Mouse (Mus musculus) midbrain, embryonic 13.5 days (tissue): ENCODE results near the gene Uqcr11. TPM values are rescaled to one million over a fixed set of nuclear protein-coding genes. Genes with fewer than 3 reads are reported as not detected.

ENCODE experiments used
- ATAC-seq: fragments of 200-750 bp; cut with Nextera tagmentation; 2 replicates; pipeline ENCODE4 v1.8.0; 2017; ENCODE audit warnings: mild to moderate bottlenecking, moderate TSS enrichment, moderate library complexity
- H3K27ac ChIP-seq: fragments of 300-500 bp; sonication (generic); 2 replicates; pipeline ENCODE4 v1.5.1; 2015; ENCODE audit warnings: inconsistent platforms, mild to moderate bottlenecking, moderate library complexity
- H3K27me3 ChIP-seq: fragments of 300-500 bp; sonication (generic); 2 replicates; pipeline ENCODE4 v1.6.1; 2015; ENCODE audit warnings: mild to moderate bottlenecking, inconsistent platforms
- H3K36me3 ChIP-seq: fragments of 300-500 bp; sonication (generic); 2 replicates; pipeline ENCODE4 v1.6.1; 2015; ENCODE audit warnings: mild to moderate bottlenecking, inconsistent platforms
- H3K4me1 ChIP-seq: fragments of 300-500 bp; sonication (generic); replicated peaks from 2 replicates; pipeline ENCODE4 v1.6.1; 2015; ENCODE audit warnings: inconsistent platforms
- H3K4me2 ChIP-seq: fragments of 300-500 bp; sonication (generic); replicated peaks from 2 replicates; pipeline ENCODE4 v1.6.1; 2015; ENCODE audit warnings: moderate library complexity, mild to moderate bottlenecking, inconsistent platforms
- H3K4me3 ChIP-seq: fragments of 300-500 bp; sonication (generic); replicated peaks from 2 replicates; pipeline ENCODE4 v1.5.1; 2015; ENCODE audit warnings: mild to moderate bottlenecking, inconsistent platforms
- H3K9ac ChIP-seq: fragments of 300-500 bp; sonication (generic); replicated peaks from 2 replicates; pipeline ENCODE4 v1.6.1; 2015; ENCODE audit warnings: mild to moderate bottlenecking, inconsistent platforms
- H3K9me3 ChIP-seq: fragments of 300-500 bp; sonication (generic); 2 replicates; pipeline ENCODE4 v1.6.1; 2016; ENCODE audit warnings: mild to moderate bottlenecking, inconsistent platforms
- WGBS: fragments of 180-500 bp; shearing (Covaris S2); methylation state at CpG from one replicate; pipeline ENCODE4 v1.1.7; 2015; 5-methylcytosine and 5-hydroxymethylcytosine counted together
- polyA plus RNA-seq: library from polyadenylated mRNA; unstranded; fragments of >200 nt; fragmentation: Nextera tagmentation; extraction: Ambion mirVana; gene quantifications from 2 replicates; pipeline ENCODE4 v1.2.1, GENCODE M21; 2015

Uqcr11 gene
- polyA plus RNA-seq, 1 experiment from 2014 or later: 572 TPM

DNA sequence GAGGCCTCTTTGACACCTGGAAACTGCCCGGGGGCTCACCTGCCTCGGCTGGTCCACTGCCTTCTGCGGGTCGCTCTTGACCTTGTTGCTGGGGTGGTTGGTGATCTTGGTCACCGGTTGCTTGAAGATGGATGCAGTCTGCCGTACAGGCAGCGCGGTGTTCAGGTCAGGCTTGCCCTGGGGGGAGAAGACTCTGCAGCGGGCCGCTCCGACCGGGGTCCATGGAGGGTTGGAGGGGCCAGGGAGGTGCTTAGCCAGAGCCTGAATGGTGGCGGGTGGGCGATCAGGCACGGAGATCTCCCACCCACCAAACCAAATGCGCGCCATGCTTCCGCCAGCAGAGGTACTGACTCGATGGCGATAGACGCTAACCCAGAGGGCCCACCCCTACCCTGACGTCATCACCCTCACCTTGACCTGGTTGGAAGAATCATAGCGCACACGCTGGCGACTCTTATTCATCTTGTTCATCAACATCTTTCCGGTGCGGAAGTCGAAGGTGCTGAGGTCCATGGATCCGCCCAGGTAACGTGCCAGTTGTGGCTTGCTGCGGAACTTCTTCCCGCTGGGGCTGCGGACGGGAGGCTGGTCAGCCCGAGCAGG lies 11.5 kb downstream of the Uqcr11 start:
- 96% methylated on average over 35 of the region's 35 CpGs for WGBS
- no peak overlapping the region for H3K27ac ChIP-seq
- H3K27me3 ChIP-seq: no peaks in the 10 kb centered on the region
- H3K36me3 ChIP-seq: peaks cover 64% of the 10 kb centered on the region
- peaks cover 30% of the 10 kb centered on the region for H3K4me1 ChIP-seq
- no peak overlapping the region for H3K9ac ChIP-seq
- ATAC-seq: no peak
- no peaks in the 10 kb centered on the region for H3K9me3 ChIP-seq
- H3K4me3 ChIP-seq: no peak overlapping the region
- no peak overlapping the region for H3K4me2 ChIP-seq

GRCm38 (mm10) chr10:80392687-80393086 lies 13.9 kb downstream of the Uqcr11 start:
- H3K4me3 ChIP-seq: no peak overlapping the region
- no peaks in the 10 kb centered on the region for H3K9me3 ChIP-seq
- H3K4me2 ChIP-seq: no peak overlapping the region
- no peak overlapping the region for H3K9ac ChIP-seq
- peaks cover 68% of the 10 kb centered on the region for H3K36me3 ChIP-seq
- WGBS: 98% methylated on average over 5 of the region's 5 CpGs
- no peak overlapping the region for H3K27ac ChIP-seq
- H3K4me1 ChIP-seq: peaks cover 29% of the 10 kb centered on the region
- no peaks in the 10 kb centered on the region for H3K27me3 ChIP-seq
- ATAC-seq: no peak

GRCm38 (mm10) chr10:80390697-80391096 lies 15.9 kb downstream of the Uqcr11 start:
- WGBS: 87% methylated on average over 9 of the region's 9 CpGs
- Histone ChIP-seq H3K27me3 (no peaks in the 10 kb centered on the region), H3K4me1 (peaks cover 10% of the 10 kb centered on the region), H3K9ac (no peak overlapping the region), H3K36me3 (peaks cover 60% of the 10 kb centered on the region), H3K9me3 (no peaks in the 10 kb centered on the region), H3K27ac (no peak overlapping the region), H3K4me2 (no peak overlapping the region), H3K4me3 (no peak overlapping the region)
- no peak for ATAC-seq

DNA sequence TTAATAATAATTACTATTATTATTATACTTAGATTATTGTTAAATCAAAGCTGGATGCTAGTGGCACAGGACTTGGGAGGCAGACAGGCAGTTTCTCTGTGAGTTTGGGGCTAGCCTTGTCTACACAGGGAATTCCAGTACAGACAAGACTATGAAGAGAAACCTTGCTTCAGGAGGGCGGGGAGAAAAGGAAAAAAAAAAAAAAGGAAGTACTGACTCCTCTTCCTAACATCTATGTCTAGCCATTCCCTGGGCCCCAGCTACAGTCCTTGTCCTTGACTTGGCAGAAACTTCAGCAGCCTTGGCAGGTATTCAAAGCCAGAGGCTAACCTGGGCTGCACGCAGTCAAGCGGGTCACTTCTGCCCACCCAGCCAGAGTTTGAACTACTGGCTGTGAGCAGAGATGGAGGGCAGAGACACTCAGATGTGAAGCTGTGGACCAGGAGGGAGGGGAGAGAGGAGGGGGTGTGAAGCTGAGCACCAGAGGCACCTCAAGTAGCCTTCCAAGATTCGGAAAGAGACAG lies 17.4 kb downstream of the Uqcr11 start:
- H3K27ac ChIP-seq: no peak overlapping the region
- H3K4me2 ChIP-seq: no peak overlapping the region
- peaks cover 56% of the 10 kb centered on the region for H3K36me3 ChIP-seq
- no peaks in the 10 kb centered on the region for H3K9me3 ChIP-seq
- ATAC-seq: no peak
- H3K4me1 ChIP-seq: peaks cover 19% of the 10 kb centered on the region
- no peaks in the 10 kb centered on the region for H3K27me3 ChIP-seq
- H3K4me3 ChIP-seq: no peak overlapping the region
- H3K9ac ChIP-seq: no peak overlapping the region
- 78% methylated on average over 4 of the region's 4 CpGs for WGBS

DNA sequence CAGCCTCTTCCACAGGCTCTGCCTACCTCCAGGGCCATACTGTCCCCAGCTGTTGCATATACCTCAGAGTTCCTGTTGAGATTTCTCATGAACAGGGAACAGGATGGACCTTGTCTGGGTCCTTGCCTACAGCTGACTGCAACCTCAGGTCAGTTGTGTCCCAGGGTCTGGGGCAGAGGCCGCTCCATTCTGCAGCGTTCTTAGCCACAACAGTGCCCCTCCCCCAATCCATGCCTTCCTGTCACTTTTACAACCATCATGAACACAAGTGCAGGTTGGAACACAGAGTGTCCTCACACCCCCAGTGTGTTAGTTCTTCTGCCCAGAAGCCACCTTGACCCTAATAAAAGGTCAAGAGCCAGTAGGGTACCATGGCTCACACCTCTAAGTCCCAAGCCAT lies 17.9 kb downstream of the Uqcr11 start:
- Histone ChIP-seq H3K4me2 (peak overlapping the region; percentile 98; the same call in 1 of the 2 replicates), H3K4me1 (peaks cover 24% of the 10 kb centered on the region), H3K27ac (peak overlapping the region; percentile 59; the same call in 1 of the 2 replicates), H3K9ac (no peak overlapping the region), H3K27me3 (no peaks in the 10 kb centered on the region), H3K36me3 (peaks cover 56% of the 10 kb centered on the region), H3K9me3 (no peaks in the 10 kb centered on the region), H3K4me3 (peak overlapping the region; percentile 100; the same call in 1 of the 2 replicates)
- 25% methylated on average over 2 of the region's 2 CpGs for WGBS
- no peak for ATAC-seq

DNA sequence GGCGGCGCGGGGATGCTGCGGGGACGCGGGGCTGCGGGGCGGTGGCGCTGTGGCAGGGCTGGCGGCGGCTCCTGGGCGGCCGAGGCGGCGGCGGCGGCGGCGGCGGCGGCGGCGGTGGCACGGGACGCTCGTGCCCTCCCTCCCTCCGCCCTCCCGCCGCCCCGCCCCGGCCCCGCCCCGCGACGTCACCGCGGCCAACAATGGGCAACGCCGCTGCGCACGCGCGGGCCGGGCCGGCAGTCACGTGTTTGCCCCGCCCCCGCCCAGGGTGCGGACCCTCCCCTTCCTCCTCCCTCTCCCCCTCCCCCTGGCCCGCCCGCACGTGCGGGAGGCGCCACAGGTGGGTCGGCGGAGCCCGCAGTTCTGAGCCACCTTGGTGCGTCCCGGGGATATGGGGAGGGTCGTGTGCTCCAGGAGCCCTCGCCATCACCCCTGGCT lies 19.1 kb downstream of the Uqcr11 start, which contains the start of gene Mex3d:
TSS of gene Mex3d (minus strand) at position 138 of the 438 bp plus-strand sequence.
- 0% methylated on average over 7 of the region's 61 CpGs for WGBS
- Histone ChIP-seq H3K27me3 (no peaks in the 10 kb centered on the region), H3K4me3 (peak within 1 kb of the TSS; percentile 100), H3K4me2 (peak within 1 kb of the TSS; percentile 98), H3K9me3 (no peaks in the 10 kb centered on the region), H3K36me3 (peaks cover 56% of the 10 kb centered on the region), H3K4me1 (peaks cover 36% of the 10 kb centered on the region), H3K27ac (peak within 1 kb of the TSS; percentile 99), H3K9ac (peak within 1 kb of the TSS; percentile 100)
- ATAC-seq: peak; percentile 32; the same call in 1 of the 2 replicates

GRCm38 (mm10) chr10:80386735-80387471 lies 19.7 kb downstream of the Uqcr11 start:
- H3K4me1 ChIP-seq: peaks cover 40% of the 10 kb centered on the region
- H3K27ac ChIP-seq: peak overlapping the region; percentile 99
- peaks cover 56% of the 10 kb centered on the region for H3K36me3 ChIP-seq
- H3K9me3 ChIP-seq: no peaks in the 10 kb centered on the region
- peak overlapping the region; percentile 100 for H3K9ac ChIP-seq
- H3K27me3 ChIP-seq: no peaks in the 10 kb centered on the region
- peak overlapping the region; percentile 100 for H3K4me3 ChIP-seq
- peak overlapping the region; percentile 98 for H3K4me2 ChIP-seq
- under 1% methylated on average over 69 of the region's 94 CpGs for WGBS
- no peak for ATAC-seq

DNA sequence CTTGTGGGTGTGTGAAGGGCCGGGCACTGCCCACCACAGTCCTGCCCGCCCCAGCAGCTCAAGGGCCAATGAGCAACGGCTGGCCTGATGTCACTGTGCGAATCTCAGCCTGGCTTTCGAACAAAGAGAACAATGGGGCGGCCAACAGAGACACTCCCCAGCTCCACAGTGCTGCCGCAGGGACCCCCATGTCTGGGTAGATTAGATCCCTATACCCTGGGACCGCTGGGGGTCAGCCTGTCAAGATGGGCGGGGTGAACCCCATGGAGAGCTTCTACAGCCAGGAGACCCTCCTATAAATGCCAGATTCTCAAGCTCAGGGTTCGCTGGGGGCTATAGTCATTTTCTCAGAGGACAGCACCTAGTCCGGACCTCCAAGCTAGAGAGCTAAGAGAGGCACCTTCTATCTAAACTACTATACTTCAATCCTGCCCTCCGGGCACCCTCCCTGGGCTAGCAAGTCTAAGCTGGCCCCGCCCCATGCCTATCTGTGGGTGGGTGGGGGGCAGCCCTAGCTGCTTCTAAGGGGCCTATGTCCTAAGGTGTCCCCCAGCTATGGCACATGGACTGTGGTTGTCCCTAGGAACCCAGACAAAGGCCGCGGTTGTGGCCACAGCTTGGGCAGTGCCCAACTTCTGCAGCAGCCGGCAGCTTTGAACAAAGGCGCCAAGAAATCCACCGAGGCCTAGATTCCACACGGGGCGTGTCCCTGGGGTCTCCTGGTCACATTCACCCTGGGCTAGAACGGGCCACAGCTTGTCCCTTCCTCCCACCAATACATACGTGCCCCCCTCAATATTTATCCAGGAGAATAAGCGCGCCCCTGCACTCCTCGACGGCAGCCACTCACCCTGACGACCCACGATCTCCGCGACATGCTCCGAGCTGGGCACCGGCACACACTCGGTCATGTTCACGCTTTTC lies 20.6 kb downstream of the Uqcr11 start:
- WGBS: under 1% methylated on average over 34 of the region's 34 CpGs
- Histone ChIP-seq H3K27me3 (no peaks in the 10 kb centered on the region), H3K4me3 (peak overlapping the region; percentile 100), H3K36me3 (peaks cover 56% of the 10 kb centered on the region), H3K9me3 (no peaks in the 10 kb centered on the region), H3K4me1 (peaks cover 48% of the 10 kb centered on the region), H3K27ac (peak overlapping the region; percentile 99), H3K4me2 (peak overlapping the region; percentile 98), H3K9ac (peak overlapping the region; percentile 100)
- ATAC-seq: peak; percentile 83

GRCm38 (mm10) chr10:80385310-80385709 lies 21.3 kb downstream of the Uqcr11 start:
- peak overlapping the region; percentile 98 for H3K4me2 ChIP-seq
- H3K4me3 ChIP-seq: peak overlapping the region; percentile 100
- 6% methylated on average over 7 of the region's 7 CpGs for WGBS
- H3K36me3 ChIP-seq: peaks cover 54% of the 10 kb centered on the region
- ATAC-seq: peak; percentile 26
- peaks cover 54% of the 10 kb centered on the region for H3K4me1 ChIP-seq
- H3K9me3 ChIP-seq: no peaks in the 10 kb centered on the region
- H3K27ac ChIP-seq: peak overlapping the region; percentile 99
- no peaks in the 10 kb centered on the region for H3K27me3 ChIP-seq
- peak overlapping the region; percentile 100 for H3K9ac ChIP-seq

DNA sequence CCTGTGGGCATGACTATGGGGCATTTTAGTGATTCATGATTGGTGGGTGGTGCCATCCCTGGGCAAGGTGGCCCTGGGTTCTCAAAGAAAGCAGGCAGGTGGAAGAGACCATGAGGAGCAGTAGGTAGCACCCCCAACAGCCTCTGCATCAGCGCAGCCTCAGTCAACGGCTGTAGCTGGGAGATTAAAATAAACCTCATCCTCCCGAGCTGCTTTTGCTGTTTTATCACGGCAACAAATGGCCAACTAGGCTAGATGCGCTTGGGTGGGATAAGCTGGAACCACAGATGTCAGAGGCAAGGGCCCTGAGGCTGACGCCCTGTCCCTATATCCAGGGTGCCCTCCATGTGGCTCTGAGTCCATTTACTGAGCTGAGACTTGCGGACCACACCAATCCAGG lies 21.9 kb downstream of the Uqcr11 start:
- Histone ChIP-seq H3K9me3 (no peaks in the 10 kb centered on the region), H3K36me3 (peaks cover 53% of the 10 kb centered on the region), H3K27ac (peak overlapping the region; percentile 99), H3K27me3 (no peaks in the 10 kb centered on the region), H3K4me3 (peak overlapping the region; percentile 100), H3K4me2 (peak overlapping the region; percentile 98), H3K9ac (peak overlapping the region; percentile 100), H3K4me1 (peaks cover 54% of the 10 kb centered on the region)
- WGBS: 69% methylated on average over 7 of the region's 7 CpGs
- ATAC-seq: no peak

DNA sequence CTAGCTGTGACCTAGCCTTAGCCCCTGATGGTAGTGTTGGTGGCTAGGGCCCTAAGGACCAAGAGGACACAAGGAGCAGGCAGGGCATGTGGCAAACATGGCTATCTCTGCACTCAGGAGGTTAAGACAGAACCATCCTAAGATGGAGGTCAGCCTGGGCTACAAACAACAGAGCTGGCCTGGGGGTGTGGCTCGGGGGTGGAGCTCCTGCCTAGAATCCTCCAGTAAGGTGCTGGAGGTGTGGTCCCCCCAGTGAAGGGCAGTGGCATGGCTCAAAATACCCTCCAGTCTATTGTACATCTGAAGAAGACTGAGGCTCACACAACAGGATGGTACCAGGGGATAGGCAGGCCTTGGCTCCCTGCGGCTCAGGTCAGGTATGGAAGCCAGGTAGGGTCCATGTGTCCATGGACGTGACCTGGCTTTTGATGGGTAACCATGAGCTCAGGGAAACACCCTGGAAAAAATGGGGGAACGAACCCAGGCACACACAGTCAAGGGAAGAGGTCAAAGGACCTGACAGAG lies 22.5 kb downstream of the Uqcr11 start:
- no peaks in the 10 kb centered on the region for H3K9me3 ChIP-seq
- ATAC-seq: no peak
- H3K27ac ChIP-seq: peak overlapping the region; percentile 99; the same call in 1 of the 2 replicates
- H3K36me3 ChIP-seq: peaks cover 58% of the 10 kb centered on the region
- no peaks in the 10 kb centered on the region for H3K27me3 ChIP-seq
- peaks cover 54% of the 10 kb centered on the region for H3K4me1 ChIP-seq
- peak overlapping the region; percentile 98 for H3K4me2 ChIP-seq
- H3K4me3 ChIP-seq: peak overlapping the region; percentile 100
- peak overlapping the region; percentile 100 for H3K9ac ChIP-seq
- WGBS: 87% methylated on average over 4 of the region's 4 CpGs
